Mouse (Mus musculus) left cerebral cortex, adult 18-20 months (tissue): ENCODE data around the gene Gpatch11. TPM values are rescaled to one million over a fixed set of nuclear protein-coding genes. Genes with fewer than 3 reads are reported as not detected.
"Not testable (repeated sequence)": the region's sequence is repeated elsewhere in the genome, so short reads cannot be mapped to it uniquely, and the experiment has no call there.

Experiments used
- DNase-seq, 2 experiments: peaks; one replicate each; pipeline ENCODE4 v3.0.0; 2021 to 2022; ENCODE audit warnings: low spot score in 2 of 2, mixed read lengths in 1 of 2
- long read RNA-seq, 2 experiments: library from polyadenylated mRNA; stranded (forward); transcript quantifications; one replicate each; pipeline ENCODE4 v2.0.0; 2021
- total RNA-seq, 2 experiments: library from RNA; stranded (reverse); gene quantifications; 2 replicates each; pipeline ENCODE4 v1.2.3; 2021

Gpatch11 gene
- total RNA-seq = 10 to 100 TPM; 37.4 to 44.6 TPM
- long read RNA-seq, experiment 1, full-length matches to known transcripts = 13 of 23 reads
- long read RNA-seq, experiment 1, partial matches to known transcripts = 1 of 23 reads
- long read RNA-seq, experiment 1, other reads (novel, unspliced or antisense) = 9 of 23 reads
- long read RNA-seq, experiment 2, full-length matches to known transcripts = 13 of 24 reads
- long read RNA-seq, experiment 2, partial matches to known transcripts = 3 of 24 reads
- long read RNA-seq, experiment 2, other reads (novel, unspliced or antisense) = 8 of 24 reads

DNA sequence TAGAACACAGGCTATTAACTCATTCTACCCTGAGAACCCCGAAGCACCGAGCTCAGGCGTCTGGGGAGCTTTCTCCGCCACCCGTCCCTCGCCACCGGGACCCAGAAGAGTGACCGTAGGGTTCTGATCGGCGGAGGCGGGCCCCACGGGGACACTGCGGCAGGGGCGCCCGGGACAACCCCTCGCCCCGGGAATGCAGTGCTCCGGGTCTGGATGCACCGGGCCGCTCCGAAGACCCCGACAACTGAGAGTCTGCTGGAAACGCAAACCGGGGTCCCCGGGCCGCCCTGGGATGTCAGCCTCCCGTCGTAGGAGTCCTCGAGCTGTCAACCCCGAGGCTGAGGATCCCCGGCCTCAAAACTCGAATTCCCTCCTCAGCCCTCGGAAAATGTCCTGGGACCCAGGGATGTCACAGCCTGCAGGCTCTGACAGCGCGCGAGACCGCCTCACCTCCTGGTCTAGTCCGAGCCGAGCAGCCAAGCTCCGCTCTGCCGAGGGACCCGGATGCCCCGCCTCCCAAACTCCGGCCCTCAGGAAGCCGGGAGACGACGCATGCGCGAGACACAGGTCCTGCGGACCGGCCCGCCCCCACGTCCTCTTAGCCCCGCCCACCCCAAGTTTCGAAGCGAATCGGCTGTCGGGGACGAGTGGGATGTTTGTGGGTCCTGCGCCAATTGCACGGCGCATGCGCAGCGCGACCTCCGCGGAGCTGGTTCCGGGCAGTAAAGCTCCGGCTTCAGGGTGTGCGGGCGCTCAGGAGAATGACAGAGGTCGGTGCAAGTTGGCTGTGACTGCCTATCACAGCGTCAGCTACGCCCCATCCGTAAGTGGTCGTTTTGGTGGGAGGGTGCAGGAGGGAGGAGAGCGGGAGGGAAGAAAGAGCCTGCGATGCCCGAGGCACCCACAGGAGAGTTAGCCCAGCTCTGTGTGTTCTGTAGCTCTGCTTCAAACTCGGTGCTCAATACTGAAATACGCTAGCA lies at the start of gene Gpatch11, which contains the start of gene Heatr5b:
Gene Gpatch11 (plus strand): TSS at position 712 of the 980 bp plus-strand sequence.
Gene Heatr5b (minus strand): TSS at position 509 of the 980 bp plus-strand sequence.
- DNase-seq = peak; percentile 99

GRCm38 (mm10) chr17:78788273-78788672 lies 47.1 kb upstream of the Gpatch11 start:
- DNase-seq = not testable (repeated sequence)

- DNase-seq = no peak
Observed at GRCm38 (mm10) chr17:78791068-78791689, 44.2 kb upstream of the Gpatch11 start.

GRCm38 (mm10) chr17:78791690-78792070 lies 43.7 kb upstream of the Gpatch11 start:
- DNase-seq = no peak

- no peak for DNase-seq
Observed at GRCm38 (mm10) chr17:78792122-78792521, 43.2 kb upstream of the Gpatch11 start.

- DNase-seq = no peak
Observed at GRCm38 (mm10) chr17:78794390-78794789, 41.0 kb upstream of the Gpatch11 start.

GRCm38 (mm10) chr17:78797222-78797621 lies 38.1 kb upstream of the Gpatch11 start:
- DNase-seq = no peak

DNA sequence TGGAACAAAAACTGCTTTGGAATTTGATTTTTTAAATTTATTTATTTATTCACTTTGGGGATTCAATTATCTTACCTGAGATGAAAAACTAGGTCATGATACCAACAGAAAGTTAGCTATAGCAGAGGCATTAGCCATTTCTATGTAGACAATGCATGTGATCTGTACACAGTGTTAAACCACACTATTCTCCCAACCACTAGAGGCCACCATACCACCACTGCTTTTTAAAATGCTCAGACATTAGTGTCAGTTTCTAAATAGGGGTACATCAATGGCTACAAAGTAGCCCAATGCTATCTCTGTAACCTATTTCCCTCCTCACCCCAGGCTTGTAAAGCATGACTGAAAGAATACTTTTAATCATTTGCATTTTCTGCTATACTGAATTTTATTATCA lies 26.3 kb upstream of the Gpatch11 start:
- DNase-seq = no peak

DNA sequence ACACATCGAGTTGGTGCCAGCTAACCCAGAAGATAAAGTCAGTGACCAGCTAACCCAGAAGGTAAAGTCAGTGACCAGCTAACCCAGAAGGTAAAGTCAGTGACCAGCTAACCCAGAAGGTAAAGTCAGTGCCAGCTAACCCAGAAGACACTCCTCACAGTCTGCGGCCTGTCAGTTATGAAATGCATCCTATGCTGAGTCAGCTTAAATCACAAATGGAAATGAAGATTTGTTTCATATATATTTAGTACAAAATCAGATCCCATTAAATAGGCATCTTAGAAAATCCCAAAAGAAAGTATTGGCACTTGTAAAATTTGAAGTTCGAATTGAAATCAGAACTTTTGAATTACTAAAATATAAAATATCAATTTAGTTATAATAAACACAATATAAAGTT lies 25.8 kb upstream of the Gpatch11 start:
- no peak for DNase-seq

- DNase-seq = no peak
Observed at GRCm38 (mm10) chr17:78824346-78824745, 11.0 kb upstream of the Gpatch11 start.

- no peak for DNase-seq
Observed at GRCm38 (mm10) chr17:78836056-78836455, 689 bp downstream of the Gpatch11 start.

DNA sequence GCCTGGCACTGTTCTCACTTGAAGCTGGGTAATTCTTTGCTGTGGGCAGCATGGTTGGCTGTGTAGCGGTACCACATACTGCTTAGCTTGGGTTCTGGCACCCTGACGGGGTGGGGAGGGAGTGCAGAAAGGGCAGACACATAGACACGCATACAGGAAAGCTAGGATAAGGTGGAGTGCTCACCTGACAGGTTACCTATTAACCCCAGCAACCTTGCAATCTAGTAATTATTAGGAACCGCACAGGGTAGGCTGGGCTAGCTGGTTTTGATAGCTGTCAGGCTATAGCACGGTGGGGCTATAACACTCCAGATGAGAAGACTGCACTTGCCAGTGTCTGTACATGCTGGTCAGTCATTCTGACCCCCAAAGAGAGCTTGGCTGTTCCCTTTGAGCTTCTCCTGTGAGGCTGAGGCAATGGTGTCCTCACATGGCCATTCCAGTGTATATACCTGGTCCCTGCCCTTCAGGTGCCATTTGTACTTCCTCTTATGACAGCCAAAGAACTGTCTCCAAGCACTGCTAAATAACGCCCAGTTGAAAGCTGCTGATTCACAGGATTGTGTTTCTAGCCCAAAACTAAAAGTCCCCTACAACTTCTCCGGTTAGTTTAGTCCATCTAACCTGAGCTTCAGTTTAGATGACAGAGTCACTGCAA lies 7.0 kb downstream of the Gpatch11 start:
- no peak for DNase-seq

GRCm38 (mm10) chr17:78856243-78856642 lies 20.9 kb downstream of the Gpatch11 start:
- DNase-seq = no peak

- no peak for DNase-seq
Observed at GRCm38 (mm10) chr17:78873886-78874285, 38.5 kb downstream of the Gpatch11 start.

DNA sequence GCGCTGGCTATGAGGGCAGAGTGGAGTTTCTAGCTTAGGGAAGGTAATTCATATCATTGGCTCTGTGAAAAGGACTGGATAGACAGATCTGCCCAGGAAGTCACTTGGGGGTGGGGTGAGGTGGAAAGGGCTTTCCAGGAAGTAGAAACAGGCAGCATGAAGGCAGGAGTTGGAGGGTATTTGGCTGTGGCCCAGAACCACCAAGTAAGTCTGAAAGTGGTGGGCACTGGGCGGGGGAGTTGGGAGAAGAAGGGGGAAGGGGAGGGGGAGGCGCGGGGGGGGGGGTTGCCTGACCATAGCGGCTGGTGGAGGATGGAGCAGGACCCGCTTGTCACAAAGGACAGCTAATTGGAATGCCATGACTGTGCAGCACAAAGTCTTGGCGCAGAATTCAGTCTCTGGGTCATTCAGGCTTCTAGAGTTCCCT lies 46.5 kb downstream of the Gpatch11 start:
- DNase-seq = no peak

GRCm38 (mm10) chr17:78882401-78883112 lies 47.2 kb downstream of the Gpatch11 start, which contains the start of gene Eif2ak2:
Gene Eif2ak2 (minus strand): TSS chr17:78882573.
- DNase-seq = peak; percentile 41 to 65

DNA sequence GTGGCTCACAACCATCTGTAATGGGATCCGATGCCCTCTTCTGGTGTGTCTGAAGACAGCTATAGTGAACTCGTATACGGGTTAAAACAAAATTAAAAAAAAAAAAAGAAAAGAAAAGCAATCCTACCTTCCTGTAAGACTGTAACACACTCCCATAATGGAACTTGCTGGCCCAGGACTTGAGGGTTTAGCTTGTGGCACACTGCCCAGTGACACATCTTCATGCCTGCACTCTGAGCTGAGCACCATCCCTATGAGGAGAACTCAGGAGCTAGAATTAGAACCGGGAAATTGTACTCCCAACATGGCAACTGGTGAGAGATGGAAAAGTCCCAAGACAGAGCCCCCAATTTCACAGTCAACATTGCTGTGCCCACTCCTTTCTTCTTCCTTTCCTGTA lies 47.9 kb downstream of the Gpatch11 start:
- no peak for DNase-seq

- no peak for DNase-seq
Observed at GRCm38 (mm10) chr17:78885286-78886065, 50.1 kb downstream of the Gpatch11 start.

- DNase-seq = no peak
Observed at GRCm38 (mm10) chr17:78888554-78888953, 53.2 kb downstream of the Gpatch11 start.
